Mouse (Mus musculus): ENCODE measurements around the gene Rprd2. TPM values are rescaled to one million over a fixed set of nuclear protein-coding genes. Genes with fewer than 3 reads are reported as not detected.

Gene Rprd2
- polyA plus RNA-seq, 1 experiment from 2014 or later, result 25.5 TPM

- Histone ChIP-seq H3K27ac (ENCODE audit: poor library complexity, severe bottlenecking) (no peak overlapping the region), H3K4me2 (no peak overlapping the region), H3K9ac (no peak overlapping the region), H3K4me3 (no peak overlapping the region), H3K27me3 (replicated peaks) (no peaks in the 10 kb centered on the region), H3K36me3 (peaks cover 40% of the 10 kb centered on the region), H3K9me3 (replicated peaks) (no peaks in the 10 kb centered on the region), H3K4me1 (replicated peaks) (peaks cover 64% of the 10 kb centered on the region)
- ATAC-seq (ENCODE audit: insufficient number of reproducible peaks, low FRiP score), result no peak
- WGBS, result 83% methylated on average over 12 of the region's 12 CpGs
Measured at GRCm38 (mm10) chr3:95735071-95735670, 83.5 kb downstream of the Rprd2 start.

GRCm38 (mm10) chr3:95734092-95734702, 84.5 kb downstream of the Rprd2 start:
- Histone ChIP-seq H3K27me3 (replicated peaks) (no peaks in the 10 kb centered on the region), H3K4me3 (no peak overlapping the region), H3K9me3 (replicated peaks) (no peaks in the 10 kb centered on the region), H3K4me2 (no peak overlapping the region), H3K4me1 (replicated peaks) (peaks cover 54% of the 10 kb centered on the region), H3K36me3 (peaks cover 40% of the 10 kb centered on the region), H3K9ac (no peak overlapping the region), H3K27ac (ENCODE audit: poor library complexity, severe bottlenecking) (no peak overlapping the region)
- 69% methylated on average over 13 of the region's 13 CpGs for WGBS
- ATAC-seq (ENCODE audit: insufficient number of reproducible peaks, low FRiP score), result no peak

DNA sequence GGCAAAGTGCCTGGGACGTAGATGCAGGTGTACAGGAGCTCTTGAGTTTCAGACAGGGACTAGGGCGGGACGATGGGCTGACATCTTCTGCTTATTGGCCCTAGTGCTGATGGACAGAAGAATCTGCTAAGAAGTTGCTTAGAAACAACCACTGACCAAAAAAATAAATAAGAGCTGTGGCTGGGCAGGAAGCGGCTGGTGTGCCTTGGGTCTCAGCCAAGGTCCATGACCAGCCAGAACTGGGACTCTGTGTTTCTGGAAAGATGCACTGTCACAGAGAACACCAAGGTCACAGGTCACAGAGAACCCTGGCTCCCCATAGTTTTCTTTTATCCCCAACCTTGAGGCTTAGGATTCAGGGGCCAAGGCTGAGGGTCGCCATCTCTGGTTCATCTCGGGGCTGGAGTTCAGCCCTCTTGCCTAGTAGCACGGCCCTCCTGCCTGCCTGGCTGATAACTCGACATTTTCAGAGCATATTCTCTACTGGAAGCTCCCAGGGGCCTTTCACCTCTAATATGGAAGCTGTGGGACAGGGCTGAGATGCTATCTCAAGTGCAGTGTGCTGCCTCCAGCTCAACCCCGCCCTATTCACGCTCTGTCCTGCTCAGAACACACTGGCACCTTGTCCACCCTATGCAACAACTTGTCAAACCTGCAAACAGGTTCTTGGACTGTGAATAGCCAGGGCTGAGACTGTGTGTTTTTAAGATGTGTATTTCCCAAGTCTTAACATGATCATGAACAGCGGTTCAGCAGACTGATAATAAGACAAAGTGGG, 85.7 kb downstream of the Rprd2 start:
- WGBS, result 57% methylated on average over 11 of the region's 11 CpGs
- 0 out of 2 replicates have a peak overlapping the region, but pooled peaks have one; percentile 22 for H3K4me2 ChIP-seq
- no peaks in the 10 kb centered on the region for H3K9me3 ChIP-seq (replicated peaks)
- H3K4me1 ChIP-seq (replicated peaks), result peaks cover 41% of the 10 kb centered on the region
- H3K9ac ChIP-seq, result 0 out of 2 replicates have a peak overlapping the region, but pooled peaks have one; percentile 2
- peak; percentile 30; the same call in 1 of the 2 replicates for ATAC-seq (ENCODE audit: insufficient number of reproducible peaks, low FRiP score)
- peak overlapping the region; percentile 31 for H3K27ac ChIP-seq (ENCODE audit: poor library complexity, severe bottlenecking)
- H3K4me3 ChIP-seq, result no peak overlapping the region
- peaks cover 40% of the 10 kb centered on the region for H3K36me3 ChIP-seq
- no peaks in the 10 kb centered on the region for H3K27me3 ChIP-seq (replicated peaks)

GRCm38 (mm10) chr3:95732297-95732696, 86.4 kb downstream of the Rprd2 start:
- Histone ChIP-seq H3K9ac (no peak overlapping the region), H3K27me3 (replicated peaks) (no peaks in the 10 kb centered on the region), H3K36me3 (peaks cover 40% of the 10 kb centered on the region), H3K4me3 (no peak overlapping the region), H3K4me2 (0 out of 2 replicates have a peak overlapping the region, but pooled peaks have one; percentile 22), H3K27ac (ENCODE audit: poor library complexity, severe bottlenecking) (peak overlapping the region; percentile 31), H3K4me1 (replicated peaks) (peaks cover 35% of the 10 kb centered on the region), H3K9me3 (replicated peaks) (no peaks in the 10 kb centered on the region)
- 92% methylated on average over 9 of the region's 9 CpGs for WGBS
- ATAC-seq (ENCODE audit: insufficient number of reproducible peaks, low FRiP score), result no peak

GRCm38 (mm10) chr3:95731802-95732201, 86.9 kb downstream of the Rprd2 start:
- no peaks in the 10 kb centered on the region for H3K9me3 ChIP-seq (replicated peaks)
- no peak overlapping the region for H3K27ac ChIP-seq (ENCODE audit: poor library complexity, severe bottlenecking)
- ATAC-seq (ENCODE audit: insufficient number of reproducible peaks, low FRiP score), result no peak
- no peak overlapping the region for H3K4me3 ChIP-seq
- H3K36me3 ChIP-seq, result peaks cover 35% of the 10 kb centered on the region
- peaks cover 35% of the 10 kb centered on the region for H3K4me1 ChIP-seq (replicated peaks)
- WGBS, result 88% methylated on average over 4 of the region's 4 CpGs
- no peak overlapping the region for H3K4me2 ChIP-seq
- H3K9ac ChIP-seq, result no peak overlapping the region
- H3K27me3 ChIP-seq (replicated peaks), result no peaks in the 10 kb centered on the region

DNA sequence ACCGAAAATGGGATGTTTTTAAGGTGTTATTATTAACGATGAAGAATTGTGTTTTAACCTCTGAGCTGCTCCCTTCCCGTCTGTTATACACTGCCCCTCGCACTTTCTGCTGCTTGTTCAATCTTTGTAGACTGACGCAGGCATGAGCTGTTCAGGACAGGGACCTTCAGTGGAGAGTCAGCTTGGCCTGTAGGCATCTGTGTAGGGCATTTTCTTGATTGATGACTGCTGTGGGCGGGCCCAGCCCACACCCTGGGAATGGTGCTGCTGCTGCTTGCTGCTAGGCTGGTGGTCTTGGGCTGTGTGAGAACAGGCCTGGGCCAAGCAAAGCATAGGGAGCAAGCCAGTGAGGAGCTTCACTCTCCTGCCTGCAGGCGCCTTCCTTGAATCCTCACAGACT, 88.2 kb downstream of the Rprd2 start:
- H3K9me3 ChIP-seq (replicated peaks), result no peaks in the 10 kb centered on the region
- H3K4me1 ChIP-seq (replicated peaks), result peaks cover 32% of the 10 kb centered on the region
- peaks cover 21% of the 10 kb centered on the region for H3K36me3 ChIP-seq
- H3K4me2 ChIP-seq, result no peak overlapping the region
- H3K4me3 ChIP-seq, result no peak overlapping the region
- no peak for ATAC-seq (ENCODE audit: insufficient number of reproducible peaks, low FRiP score)
- H3K9ac ChIP-seq, result no peak overlapping the region
- no peaks in the 10 kb centered on the region for H3K27me3 ChIP-seq (replicated peaks)
- WGBS, result 74% methylated on average over 7 of the region's 7 CpGs
- no peak overlapping the region for H3K27ac ChIP-seq (ENCODE audit: poor library complexity, severe bottlenecking)

GRCm38 (mm10) chr3:95728906-95729305, 89.8 kb downstream of the Rprd2 start:
- Histone ChIP-seq H3K27me3 (replicated peaks) (no peaks in the 10 kb centered on the region), H3K9me3 (replicated peaks) (no peaks in the 10 kb centered on the region), H3K9ac (no peak overlapping the region), H3K4me2 (no peak overlapping the region), H3K4me1 (replicated peaks) (peaks cover 25% of the 10 kb centered on the region), H3K36me3 (peaks cover 6% of the 10 kb centered on the region; the same call in 1 of the 2 replicates), H3K27ac (ENCODE audit: poor library complexity, severe bottlenecking) (no peak overlapping the region), H3K4me3 (no peak overlapping the region)
- WGBS, result 67% methylated on average over 2 of the region's 2 CpGs
- ATAC-seq (ENCODE audit: insufficient number of reproducible peaks, low FRiP score), result no peak

GRCm38 (mm10) chr3:95726696-95727358, 91.8 kb downstream of the Rprd2 start:
- Histone ChIP-seq H3K4me2 (no peak overlapping the region), H3K9me3 (replicated peaks) (no peaks in the 10 kb centered on the region), H3K4me3 (no peak overlapping the region), H3K4me1 (replicated peaks) (peaks cover 11% of the 10 kb centered on the region), H3K9ac (no peak overlapping the region), H3K36me3 (no peaks in the 10 kb centered on the region), H3K27me3 (replicated peaks) (no peaks in the 10 kb centered on the region), H3K27ac (ENCODE audit: poor library complexity, severe bottlenecking) (no peak overlapping the region)
- 37% methylated on average over 7 of the region's 7 CpGs for WGBS
- no peak for ATAC-seq (ENCODE audit: insufficient number of reproducible peaks, low FRiP score)

- no peak overlapping the region for H3K4me2 ChIP-seq
- H3K9ac ChIP-seq, result no peak overlapping the region
- no peaks in the 10 kb centered on the region for H3K27me3 ChIP-seq (replicated peaks)
- ATAC-seq (ENCODE audit: insufficient number of reproducible peaks, low FRiP score), result no peak
- WGBS, result 84% methylated on average over 7 of the region's 7 CpGs
- H3K9me3 ChIP-seq (replicated peaks), result no peaks in the 10 kb centered on the region
- peaks cover 11% of the 10 kb centered on the region for H3K4me1 ChIP-seq (replicated peaks)
- H3K4me3 ChIP-seq, result no peak overlapping the region
- H3K36me3 ChIP-seq, result no peaks in the 10 kb centered on the region
- no peak overlapping the region for H3K27ac ChIP-seq (ENCODE audit: poor library complexity, severe bottlenecking)
Measured at GRCm38 (mm10) chr3:95725863-95726262, 92.8 kb downstream of the Rprd2 start.

DNA sequence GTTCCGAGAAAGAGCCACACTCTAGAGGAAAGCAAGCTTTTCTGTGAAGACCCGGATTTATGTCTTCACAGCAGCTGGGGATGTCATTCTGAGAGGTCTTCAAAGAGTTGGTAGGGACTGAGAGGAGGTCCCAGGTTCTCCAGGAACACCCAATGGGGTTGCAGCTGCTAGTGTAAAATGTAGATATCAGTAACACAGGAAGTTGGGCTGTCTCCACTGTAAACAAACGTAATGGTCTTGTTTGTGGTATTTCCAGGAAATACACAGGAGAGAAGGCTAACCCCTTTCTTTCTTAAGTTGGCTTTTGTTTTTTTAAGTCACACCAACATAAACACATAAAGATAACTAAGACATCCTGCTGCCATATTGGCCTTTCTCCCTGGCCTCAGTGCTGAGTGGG, 96.3 kb downstream of the Rprd2 start:
- Histone ChIP-seq H3K9me3 (replicated peaks) (no peaks in the 10 kb centered on the region), H3K9ac (no peak overlapping the region), H3K4me3 (no peak overlapping the region), H3K27me3 (replicated peaks) (no peaks in the 10 kb centered on the region), H3K36me3 (no peaks in the 10 kb centered on the region), H3K4me2 (no peak overlapping the region), H3K27ac (ENCODE audit: poor library complexity, severe bottlenecking) (no peak overlapping the region), H3K4me1 (replicated peaks) (peaks cover 11% of the 10 kb centered on the region)
- 60% methylated on average over 3 of the region's 3 CpGs for WGBS
- no peak for ATAC-seq (ENCODE audit: insufficient number of reproducible peaks, low FRiP score)

DNA sequence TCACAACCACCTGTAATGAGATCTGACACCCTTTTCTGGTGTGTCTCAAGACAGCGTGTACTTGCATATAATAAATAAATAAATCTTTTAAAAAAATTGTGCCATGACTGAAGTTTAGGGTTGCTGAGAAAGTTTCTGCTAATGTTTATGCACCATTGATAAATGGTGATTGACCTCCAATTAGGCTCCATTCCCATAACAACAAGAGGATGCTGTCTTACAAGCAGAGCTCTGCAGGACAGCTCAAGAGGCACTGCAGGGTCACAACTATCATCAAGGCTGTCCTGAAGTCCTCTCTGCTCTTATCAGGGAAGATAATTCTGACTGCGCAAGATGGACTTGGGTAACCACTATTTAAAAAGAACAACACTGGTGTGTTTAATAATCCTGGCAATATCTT, 100.5 kb downstream of the Rprd2 start:
- Histone ChIP-seq H3K4me3 (no peak overlapping the region), H3K27me3 (replicated peaks) (no peaks in the 10 kb centered on the region), H3K4me2 (no peak overlapping the region), H3K9me3 (replicated peaks) (0 out of 2 replicates have a peak, but pooled peaks cover 2% of the 10 kb centered on the region), H3K27ac (ENCODE audit: poor library complexity, severe bottlenecking) (no peak overlapping the region), H3K4me1 (replicated peaks) (no peaks in the 10 kb centered on the region; the same call in 1 of the 2 replicates), H3K9ac (no peak overlapping the region), H3K36me3 (no peaks in the 10 kb centered on the region)
- ATAC-seq (ENCODE audit: insufficient number of reproducible peaks, low FRiP score), result no peak
- 67% methylated on average over 2 of the region's 2 CpGs for WGBS

Data from heart, embryonic 12.5 days (tissue).